Mouse (Mus musculus) hindbrain, postnatal 0 days (tissue): ENCODE results near the gene Plaur. TPM values are rescaled to one million over a fixed set of nuclear protein-coding genes. Genes with fewer than 3 reads are reported as not detected.
"Not testable (repeated sequence)": the region's sequence is repeated elsewhere in the genome, so short reads cannot be mapped to it uniquely, and the experiment has no call there.

Source experiments
- ATAC-seq: fragments of 200-750 bp; cut with Nextera tagmentation; 2 replicates; pipeline ENCODE4 v1.8.0; 2017; ENCODE audit warnings: mild to moderate bottlenecking, moderate TSS enrichment, moderate library complexity
- DNase-seq: peaks from one replicate; pipeline ENCODE4 v3.0.0-alpha.2; 2015; ENCODE audit warnings: low spot score
- H3K27ac ChIP-seq: fragments of 300-500 bp; sonication (generic); 2 replicates; pipeline ENCODE4 v1.5.1; 2014; ENCODE audit warnings: mild to moderate bottlenecking
- H3K27me3 ChIP-seq: fragments of 300-500 bp; sonication (generic); 2 replicates; pipeline ENCODE4 v1.6.1; 2014; ENCODE audit warnings: low read length, mixed read lengths; ENCODE audit not compliant: insufficient read depth
- H3K36me3 ChIP-seq: fragments of 300-500 bp; sonication (generic); 2 replicates; pipeline ENCODE4 v1.6.1; 2014; ENCODE audit warnings: low read length, mixed read lengths; ENCODE audit not compliant: insufficient read depth
- H3K4me1 ChIP-seq: fragments of 300-500 bp; sonication (generic); 2 replicates; pipeline ENCODE4 v1.6.1; 2014; ENCODE audit warnings: antibody characterized with exemption, low read length, mixed read lengths; ENCODE audit not compliant: insufficient read depth
- H3K4me2 ChIP-seq: fragments of 300-500 bp; sonication (generic); 2 replicates; pipeline ENCODE4 v1.6.1; 2014; ENCODE audit warnings: low read depth, mild to moderate bottlenecking, low read length, moderate library complexity, mixed read lengths
- H3K4me3 ChIP-seq: fragments of 300-500 bp; sonication (generic); 2 replicates; pipeline ENCODE4 v1.5.1; 2014; ENCODE audit warnings: low read length
- H3K9ac ChIP-seq: fragments of 300-500 bp; sonication (generic); replicated peaks from 2 replicates; pipeline ENCODE4 v1.6.1; 2014; ENCODE audit warnings: mild to moderate bottlenecking, low read length, moderate library complexity, mixed read lengths
- H3K9me3 ChIP-seq: fragments of 300-500 bp; sonication (generic); 2 replicates; pipeline ENCODE4 v1.6.1; 2016; ENCODE audit warnings: low read length, mixed read lengths
- CTCF ChIP-seq: IDR thresholded peaks from 2 replicates; pipeline ENCODE4 v1.5.1; 2016; ENCODE audit warnings: antibody characterized with exemption, control low read depth, low read depth
- WGBS: fragments of 180-500 bp; shearing (Covaris S2); extraction: QIAGEN DNeasy Blood & Tissue Kit; methylation state at CpG from one replicate; pipeline ENCODE4 v1.1.7; 2014; 5-methylcytosine and 5-hydroxymethylcytosine counted together
- polyA plus RNA-seq: library from polyadenylated mRNA; unstranded; fragments of >200 nt; fragmentation: Nextera tagmentation; extraction: Ambion mirVana; gene quantifications from 2 replicates; pipeline ENCODE4 v1.2.1, GENCODE M21; 2015
- total RNA-seq: library from RNA; depleted of rRNA; stranded (reverse); fragments of >200 nt; gene quantifications from 2 replicates; pipeline ENCODE4 v1.2.3, GENCODE M21; 2014

The Plaur gene
- total and polyA plus RNA-seq, 2 experiments from 2014 or later, result 1.3 to 4.8 TPM

- Histone ChIP-seq H3K36me3 (no peaks in the 10 kb centered on the region), H3K27ac (peak within 1 kb of the TSS; percentile 89), H3K9me3 (no peaks in the 10 kb centered on the region), H3K4me2 (peak within 1 kb of the TSS; percentile 86), H3K27me3 (no peaks in the 10 kb centered on the region), H3K4me3 (peak within 1 kb of the TSS; percentile 72), H3K9ac (peak within 1 kb of the TSS; percentile 92), H3K4me1 (peaks cover 26% of the 10 kb centered on the region; the same call in 1 of the 2 replicates)
- WGBS, result under 1% methylated on average over 67 of the region's 83 CpGs
- peak; percentile 49 for TF ChIP-seq CTCF
- peak; percentile 94 for DNase-seq
- peak; percentile 88 for ATAC-seq
These were observed 19.4 kb downstream of the Plaur start, which contains the start of gene Cadm4 for GRCm38 (mm10) chr7:24481474-24482207. Gene Cadm4 (plus strand): TSS chr7:24482023.

DNA sequence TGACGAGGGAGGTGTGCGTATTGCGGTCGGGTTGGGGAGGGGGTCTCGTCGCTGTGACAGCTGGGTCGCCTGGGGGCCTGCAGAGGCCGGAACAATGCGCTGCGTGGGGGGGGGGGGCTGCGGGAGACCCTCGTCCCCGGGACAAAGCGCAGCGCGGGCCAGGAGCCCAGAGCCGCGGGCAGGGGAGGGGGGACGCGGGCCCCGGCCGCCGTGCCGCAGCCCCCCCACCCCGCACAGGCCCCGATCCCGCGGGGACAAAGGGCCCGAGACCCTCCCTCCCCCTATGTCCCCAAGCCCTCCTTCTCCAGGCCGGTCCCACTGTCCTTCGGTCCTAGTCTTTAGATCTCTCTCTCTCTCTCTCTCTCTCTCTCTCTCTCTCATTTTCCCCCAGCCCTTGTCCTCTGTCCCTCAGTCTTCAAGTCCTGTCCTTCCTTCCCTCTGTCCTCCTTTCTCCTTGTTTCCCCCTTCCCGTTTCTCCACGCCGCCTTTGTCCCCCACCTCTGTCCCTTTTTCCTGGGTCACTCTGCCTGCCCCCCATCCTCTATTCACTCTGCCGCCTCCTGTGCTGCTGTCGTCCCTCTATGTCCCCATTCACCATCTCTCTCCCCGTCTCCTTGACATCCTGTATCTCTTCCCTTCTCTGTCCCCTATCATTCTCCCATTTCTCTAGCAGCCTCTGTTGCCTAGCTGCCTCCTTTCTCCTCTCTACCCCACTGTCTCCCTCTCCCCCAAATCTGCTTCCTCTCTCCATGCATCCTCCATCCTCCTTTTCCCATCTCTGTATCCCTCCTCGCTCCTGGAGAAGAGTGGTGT, 20.1 kb downstream of the Plaur start:
- DNase-seq, result no peak
- H3K36me3 ChIP-seq, result no peaks in the 10 kb centered on the region
- H3K9me3 ChIP-seq, result no peaks in the 10 kb centered on the region
- H3K4me3 ChIP-seq, result peak overlapping the region; percentile 72
- H3K27ac ChIP-seq, result peak overlapping the region; percentile 89
- H3K9ac ChIP-seq, result peak overlapping the region; percentile 92
- H3K4me2 ChIP-seq, result peak overlapping the region; percentile 86
- TF ChIP-seq CTCF, result no peak
- ATAC-seq, result peak; percentile 39
- peaks cover 33% of the 10 kb centered on the region; the same call in 1 of the 2 replicates for H3K4me1 ChIP-seq
- H3K27me3 ChIP-seq, result no peaks in the 10 kb centered on the region
- WGBS, result under 1% methylated on average over 10 of the region's 38 CpGs

GRCm38 (mm10) chr7:24483291-24483690, 21.0 kb downstream of the Plaur start:
- peak overlapping the region; percentile 86 for H3K4me2 ChIP-seq
- H3K36me3 ChIP-seq, H3K27ac ChIP-seq, H3K9me3 ChIP-seq, H3K27me3 ChIP-seq, DNase-seq, ATAC-seq: not testable (repeated sequence)
- H3K4me1 ChIP-seq, result peaks cover 33% of the 10 kb centered on the region; the same call in 1 of the 2 replicates
- H3K4me3 ChIP-seq, result peak overlapping the region; percentile 72
- peak overlapping the region; percentile 92 for H3K9ac ChIP-seq
- WGBS, result 47% methylated on average over 6 of the region's 6 CpGs

DNA sequence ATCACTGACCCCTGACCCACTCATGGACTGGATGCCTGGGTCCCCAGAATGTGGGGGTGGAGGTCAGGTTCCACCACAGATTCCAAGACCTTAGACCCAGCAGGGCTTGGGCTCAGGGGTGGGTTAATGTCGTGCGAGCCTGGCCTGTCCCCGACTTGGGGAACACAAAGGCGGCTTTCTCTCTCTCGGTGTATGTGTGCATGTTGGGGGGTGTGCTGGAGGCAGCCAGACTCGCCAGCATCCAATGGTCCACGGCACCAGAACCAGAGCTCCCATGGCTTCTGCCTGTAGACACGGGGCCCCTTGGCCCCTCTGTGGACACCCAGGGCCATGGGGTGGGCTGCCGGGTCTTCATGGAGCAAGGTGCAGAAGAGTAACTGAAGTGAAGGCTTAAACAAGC, 23.2 kb downstream of the Plaur start:
- Histone ChIP-seq H3K9ac (0 out of 2 replicates have a peak overlapping the region, but pooled peaks have one; percentile 28), H3K4me3 (0 out of 2 replicates have a peak overlapping the region, but pooled peaks have one; percentile 24), H3K4me1 (peaks cover 24% of the 10 kb centered on the region; the same call in 1 of the 2 replicates), H3K36me3 (no peaks in the 10 kb centered on the region), H3K27me3 (no peaks in the 10 kb centered on the region), H3K9me3 (no peaks in the 10 kb centered on the region), H3K27ac (peak overlapping the region; percentile 86), H3K4me2 (peak overlapping the region; percentile 56)
- TF ChIP-seq CTCF, result no peak
- 64% methylated on average over 9 of the region's 9 CpGs for WGBS
- ATAC-seq (no peak), DNase-seq (no peak)

- ATAC-seq (peak; percentile 68), DNase-seq (peak; percentile 46)
- Histone ChIP-seq H3K4me3 (peak overlapping the region; percentile 24), H3K4me2 (peak overlapping the region; percentile 56), H3K4me1 (peaks cover 20% of the 10 kb centered on the region; the same call in 1 of the 2 replicates), H3K27me3 (no peaks in the 10 kb centered on the region), H3K9me3 (no peaks in the 10 kb centered on the region), H3K36me3 (no peaks in the 10 kb centered on the region), H3K9ac (peak overlapping the region; percentile 28; the same call in 1 of the 2 replicates), H3K27ac (peak overlapping the region; percentile 86)
- TF ChIP-seq CTCF, result no peak
- 33% methylated on average over 9 of the region's 9 CpGs for WGBS
These were observed 24.4 kb downstream of the Plaur start for GRCm38 (mm10) chr7:24486654-24487130.

GRCm38 (mm10) chr7:24487403-24487802, 25.1 kb downstream of the Plaur start:
- H3K36me3 ChIP-seq, result no peaks in the 10 kb centered on the region
- H3K4me2 ChIP-seq, result peak overlapping the region; percentile 56
- no peak overlapping the region for H3K4me3 ChIP-seq
- peak overlapping the region; percentile 86 for H3K27ac ChIP-seq
- DNase-seq, result peak; percentile 49
- no peak for TF ChIP-seq CTCF
- peak overlapping the region; percentile 28; the same call in 1 of the 2 replicates for H3K9ac ChIP-seq
- no peaks in the 10 kb centered on the region for H3K9me3 ChIP-seq
- peak; percentile 48; the same call in 1 of the 2 replicates for ATAC-seq
- WGBS, result 15% methylated on average over 3 of the region's 3 CpGs
- H3K27me3 ChIP-seq, result no peaks in the 10 kb centered on the region
- H3K4me1 ChIP-seq, result peaks cover 20% of the 10 kb centered on the region; the same call in 1 of the 2 replicates
